Mouse (Mus musculus): ENCODE measurements around the gene Prkab1.

- no peak for TF ChIP-seq CTCF (IDR thresholded peaks at IDR 0.05; ENCODE audit: low read depth, low read length)
- TF ChIP-seq POLR2A (IDR thresholded peaks at IDR 0.05; ENCODE audit: insufficient read depth, low read length) = no peak
- no peak for TF ChIP-seq EP300 (IDR thresholded peaks at IDR 0.05; ENCODE audit: insufficient read depth, low read depth, low read length)
Measured at GRCm38 (mm10) chr5:116021552-116021951, 2.8 kb downstream of the Prkab1 start.

Measured in ES-Bruce4 (cell line).